Mouse (Mus musculus) layer of hippocampus, adult 9-11 months (tissue): ENCODE data around the gene Utrn.

ENCODE experiments used
- DNase-seq: peaks from one replicate; pipeline ENCODE4 v3.0.0; 2022

The Utrn gene

GRCm38 (mm10) chr10:12726041-12726608 is 143.0 kb downstream of the Utrn start:
- DNase-seq = no peak

DNA sequence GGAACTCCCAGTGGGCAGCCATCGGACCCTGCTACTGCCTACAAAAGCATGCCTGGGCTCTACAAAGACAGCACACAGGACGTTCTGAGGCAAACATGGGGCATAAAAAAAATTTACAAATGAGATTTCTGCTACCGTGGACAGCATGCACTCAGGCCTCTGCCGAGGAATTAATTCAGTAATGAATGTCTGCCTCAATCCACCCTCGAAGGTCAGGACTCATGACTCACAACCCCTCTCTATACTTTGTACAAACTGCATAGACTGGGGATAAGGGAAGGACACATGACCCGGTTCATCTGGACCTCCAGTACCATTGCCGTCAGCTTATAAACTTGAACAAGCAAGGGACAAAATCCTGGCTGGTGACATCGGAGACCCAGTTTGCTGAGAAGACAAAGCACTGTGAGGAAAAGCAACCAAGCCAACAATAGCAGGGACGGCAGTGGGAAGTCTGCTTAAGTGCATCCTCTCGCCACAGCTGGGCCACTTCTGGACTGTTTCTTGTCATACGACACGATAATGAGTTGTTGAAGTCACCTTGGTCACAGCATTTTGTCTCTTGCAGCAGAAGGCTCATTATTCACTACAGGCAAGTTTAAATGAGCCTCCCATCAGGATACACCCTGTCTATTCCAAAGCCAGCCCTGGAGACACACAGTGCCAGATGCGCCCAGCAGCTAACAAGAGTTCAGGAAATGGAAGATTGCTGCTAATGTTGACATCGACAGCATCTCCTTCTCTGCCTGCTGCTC is 144.7 kb downstream of the Utrn start:
- no peak for DNase-seq

DNA sequence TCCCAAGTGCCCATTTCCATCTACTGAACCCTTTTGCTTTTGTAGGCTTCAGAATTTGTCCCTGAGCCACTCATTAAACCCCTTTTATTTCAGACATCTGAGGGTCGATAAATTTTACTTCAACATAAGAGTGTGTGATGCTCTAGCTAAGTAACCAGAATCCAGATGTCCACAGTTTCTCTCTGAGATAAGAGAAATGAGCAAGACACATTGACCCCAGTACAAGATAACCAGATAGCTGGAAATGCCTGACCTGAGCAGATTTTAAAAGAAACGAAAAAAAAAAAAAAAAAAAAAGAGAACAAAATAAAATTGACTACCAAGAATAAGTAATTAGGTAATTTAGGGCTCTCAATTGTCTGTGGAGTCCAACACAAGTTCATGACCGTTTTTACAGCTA is 145.9 kb downstream of the Utrn start:
- DNase-seq = no peak

DNA sequence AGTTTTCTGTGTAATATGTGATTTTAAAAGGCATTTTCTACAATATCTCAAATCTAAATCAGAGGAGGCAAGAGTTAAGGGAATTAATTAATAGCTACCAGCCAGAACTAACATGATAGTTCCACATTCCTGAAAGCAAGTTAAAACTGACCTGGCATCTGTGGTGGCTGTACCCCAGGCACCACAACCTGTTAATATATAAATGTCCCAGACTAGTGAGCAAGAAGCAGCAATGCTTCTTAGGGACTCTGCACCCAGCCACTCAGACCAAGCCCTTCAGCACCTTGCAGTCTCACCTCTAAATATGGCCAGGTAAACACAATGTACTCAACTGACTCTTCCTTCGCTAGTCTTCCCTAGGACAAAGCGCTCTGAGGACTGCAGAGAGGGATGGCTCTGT is 147.1 kb downstream of the Utrn start:
- DNase-seq = no peak

DNA sequence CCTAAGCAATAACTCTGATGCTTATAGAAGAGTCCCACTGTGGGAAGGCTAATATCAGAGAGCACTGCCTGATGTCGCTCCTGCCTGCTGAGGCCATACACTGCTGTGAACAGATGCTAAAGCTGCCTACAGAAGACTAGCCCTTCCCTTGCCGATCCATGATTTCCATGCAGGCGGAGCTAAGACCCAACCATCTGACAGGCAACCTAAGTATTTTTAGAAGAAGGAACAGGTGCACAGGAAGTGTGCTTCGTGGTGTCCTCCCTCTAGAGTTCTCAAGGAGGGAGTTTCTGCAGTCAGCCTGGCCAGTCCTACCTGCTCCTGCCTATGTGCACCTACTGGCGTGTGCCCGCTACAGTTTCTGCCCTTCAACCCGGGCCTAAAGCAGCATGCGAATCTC is 150.8 kb downstream of the Utrn start:
- no peak for DNase-seq

DNA sequence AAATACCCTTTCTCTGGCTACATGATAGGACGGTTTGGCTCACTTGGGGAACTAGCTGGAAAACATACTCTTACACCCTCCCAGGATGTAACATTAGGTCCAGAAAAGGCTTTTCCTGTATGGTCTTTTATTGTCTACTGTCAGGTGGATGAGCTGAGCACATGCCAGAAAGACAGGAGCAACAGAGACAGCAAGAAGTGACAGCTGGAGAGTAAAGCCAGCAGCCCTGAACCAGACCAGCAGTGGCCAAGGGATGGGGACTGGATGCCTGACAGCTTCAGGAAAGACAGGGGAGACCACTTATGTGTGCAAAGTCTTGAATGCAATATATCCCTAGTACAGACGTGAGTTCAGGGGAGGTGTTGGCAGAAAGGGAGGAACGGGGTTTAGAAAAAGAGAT is 151.8 kb downstream of the Utrn start:
- DNase-seq = no peak

- DNase-seq = no peak
These were observed 152.4 kb downstream of the Utrn start for GRCm38 (mm10) chr10:12716657-12717327.

DNA sequence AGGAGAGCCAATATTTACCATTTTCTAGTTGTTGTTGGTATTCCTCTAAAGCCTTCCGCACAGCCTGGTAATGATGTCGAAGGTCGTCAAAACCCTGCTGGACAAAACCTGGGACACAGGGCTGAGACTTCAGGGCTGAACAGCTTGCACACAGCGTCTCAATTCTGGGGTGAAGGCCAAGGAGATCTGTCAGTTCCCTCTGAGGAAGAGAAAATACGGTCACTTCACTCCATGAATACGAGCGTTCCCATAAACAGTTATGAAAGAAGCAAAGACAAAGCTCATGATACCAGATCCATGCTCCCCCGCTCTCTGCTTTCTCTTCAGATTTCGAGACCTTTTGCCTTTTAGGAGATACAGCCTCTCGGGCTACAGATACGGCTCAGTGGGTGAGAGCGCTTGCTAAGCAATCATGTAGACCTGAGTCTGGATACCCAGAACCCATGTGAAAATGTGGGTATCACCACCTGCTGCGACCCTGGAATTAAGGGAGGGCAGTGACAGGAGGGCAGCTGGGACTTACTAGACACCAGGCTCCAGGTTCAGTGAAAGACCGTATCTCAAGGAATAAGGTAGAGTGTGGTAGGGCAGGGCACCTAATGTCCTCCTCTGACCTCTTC is 155.8 kb downstream of the Utrn start:
- no peak for DNase-seq

- no peak for DNase-seq
These were observed 157.8 kb downstream of the Utrn start for GRCm38 (mm10) chr10:12711332-12711831.

GRCm38 (mm10) chr10:12706516-12706915 is 162.6 kb downstream of the Utrn start:
- DNase-seq = no peak

DNA sequence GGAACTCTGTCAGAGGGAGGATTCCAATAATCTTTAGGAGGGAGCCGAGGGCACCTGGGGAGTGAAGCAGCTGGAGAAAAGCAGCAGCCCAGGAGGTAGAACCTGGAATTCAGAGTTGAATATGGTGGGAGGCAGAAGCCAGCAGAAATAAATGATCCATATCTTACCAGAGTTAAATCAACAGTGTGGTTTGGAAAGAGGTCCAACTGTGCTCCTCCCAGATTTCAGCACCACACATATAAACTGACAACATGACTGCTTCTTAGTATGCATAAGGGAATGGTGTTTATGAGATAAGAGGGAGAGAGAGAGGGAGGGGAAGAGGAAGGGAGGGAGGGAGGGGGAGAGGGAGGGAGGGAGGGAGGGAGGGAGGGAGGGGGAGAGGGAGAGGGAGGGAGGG is 163.2 kb downstream of the Utrn start:
- no peak for DNase-seq

- DNase-seq = no peak
These were observed 164.9 kb downstream of the Utrn start for GRCm38 (mm10) chr10:12704290-12704689.

DNA sequence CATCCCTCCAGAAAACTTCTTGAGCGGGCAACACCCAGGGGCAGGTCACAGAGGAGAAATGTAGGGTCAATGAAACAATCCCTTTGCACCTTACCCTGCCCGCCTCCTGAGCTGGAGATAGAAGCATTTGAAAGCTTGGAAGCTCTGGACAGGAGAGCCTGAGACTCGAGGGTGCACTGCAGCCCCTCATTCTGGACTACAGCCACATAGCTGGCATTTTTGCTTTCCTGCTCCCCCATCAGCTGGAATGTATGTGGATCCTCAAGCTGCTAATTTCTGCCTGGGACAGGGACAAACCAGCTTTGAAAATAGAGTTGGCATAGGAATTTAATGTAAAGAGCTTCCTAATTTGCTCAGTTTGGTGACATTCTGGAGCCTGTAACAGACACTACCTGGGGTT is 165.6 kb downstream of the Utrn start:
- no peak for DNase-seq

- no peak for DNase-seq
These were observed 167.0 kb downstream of the Utrn start for GRCm38 (mm10) chr10:12702140-12702539.

DNA sequence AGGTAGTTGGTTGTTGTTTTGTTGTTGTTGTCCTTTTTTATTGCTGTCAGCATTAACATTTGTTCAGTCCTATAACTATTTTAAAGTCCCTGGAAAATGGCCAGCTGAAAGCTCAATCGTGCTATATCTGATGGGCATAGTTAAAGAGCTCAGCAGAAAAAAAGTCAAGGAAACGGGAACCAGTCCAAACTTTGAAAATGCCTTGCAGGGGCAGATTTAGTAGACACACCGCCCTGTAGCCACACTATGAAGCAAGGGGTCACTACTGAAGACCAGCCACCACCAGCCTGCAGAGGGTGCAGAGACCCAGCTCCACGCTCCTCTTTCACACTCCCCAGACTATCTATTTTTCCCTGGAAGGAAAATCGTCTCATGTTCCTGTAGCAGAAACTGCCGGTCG is 167.5 kb downstream of the Utrn start:
- DNase-seq = no peak

- DNase-seq = no peak
These were observed 168.6 kb downstream of the Utrn start for GRCm38 (mm10) chr10:12700576-12700975.

GRCm38 (mm10) chr10:12697902-12698301 is 171.3 kb downstream of the Utrn start:
- DNase-seq = no peak

GRCm38 (mm10) chr10:12696704-12697103 is 172.5 kb downstream of the Utrn start:
- DNase-seq = no peak

GRCm38 (mm10) chr10:12694774-12695173 is 174.4 kb downstream of the Utrn start:
- DNase-seq = no peak

DNA sequence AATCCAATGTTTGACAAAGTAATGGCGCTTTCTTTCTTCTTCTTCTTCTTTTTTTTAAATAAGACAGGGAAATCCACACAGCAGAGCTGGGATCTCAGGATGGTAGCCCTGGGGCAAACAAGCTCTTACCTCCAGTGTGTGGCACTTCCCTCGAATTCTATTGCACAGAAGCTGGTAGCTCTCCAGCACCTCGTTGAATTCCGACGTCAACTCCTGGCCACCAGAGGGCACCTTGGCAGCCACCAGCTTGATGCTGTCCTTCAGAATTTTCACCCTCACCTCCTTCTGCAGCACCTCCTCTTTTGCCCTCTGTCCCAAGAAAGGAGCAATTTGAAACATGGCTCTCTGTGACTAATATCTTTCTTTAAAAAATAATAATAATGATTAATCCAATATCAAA is 178.6 kb downstream of the Utrn start:
- DNase-seq = peak; percentile 33

GRCm38 (mm10) chr10:12685683-12686082 is 183.5 kb downstream of the Utrn start:
- DNase-seq = no peak

GRCm38 (mm10) chr10:12684018-12684417 is 185.1 kb downstream of the Utrn start:
- DNase-seq = no peak

GRCm38 (mm10) chr10:12673309-12673708 is 195.9 kb downstream of the Utrn start:
- no peak for DNase-seq

- no peak for DNase-seq
These were observed 197.6 kb downstream of the Utrn start for GRCm38 (mm10) chr10:12671608-12672007.
